Mouse (Mus musculus) left cerebral cortex, adult 8-10 months (tissue): ENCODE measurements around the gene Pex16. TPM values are rescaled to one million over a fixed set of nuclear protein-coding genes. Genes with fewer than 3 reads are reported as not detected.
A peak's percentile ranks its signal among the peaks of the same experiment; 100 is the strongest.

ENCODE experiments used
- DNase-seq, 2 experiments: peaks; one replicate each; pipeline ENCODE4 v3.0.0; 2022; ENCODE audit warnings: low spot score in 2 of 2
- microRNA-seq, 2 experiments: library from miRNA; unstranded; fragments of <30 nt; microRNA quantifications; one replicate each; pipeline ENCODE4 v1.2.0; 2022
- total RNA-seq, 4 experiments: library from RNA; stranded (reverse); gene quantifications; 2 replicates each; pipeline ENCODE4 v1.2.4; 2022

The Pex16 gene
- total RNA-seq, 4 experiments from 2014 or later = 31.7 to 33.7 (median 32.7) TPM

DNA sequence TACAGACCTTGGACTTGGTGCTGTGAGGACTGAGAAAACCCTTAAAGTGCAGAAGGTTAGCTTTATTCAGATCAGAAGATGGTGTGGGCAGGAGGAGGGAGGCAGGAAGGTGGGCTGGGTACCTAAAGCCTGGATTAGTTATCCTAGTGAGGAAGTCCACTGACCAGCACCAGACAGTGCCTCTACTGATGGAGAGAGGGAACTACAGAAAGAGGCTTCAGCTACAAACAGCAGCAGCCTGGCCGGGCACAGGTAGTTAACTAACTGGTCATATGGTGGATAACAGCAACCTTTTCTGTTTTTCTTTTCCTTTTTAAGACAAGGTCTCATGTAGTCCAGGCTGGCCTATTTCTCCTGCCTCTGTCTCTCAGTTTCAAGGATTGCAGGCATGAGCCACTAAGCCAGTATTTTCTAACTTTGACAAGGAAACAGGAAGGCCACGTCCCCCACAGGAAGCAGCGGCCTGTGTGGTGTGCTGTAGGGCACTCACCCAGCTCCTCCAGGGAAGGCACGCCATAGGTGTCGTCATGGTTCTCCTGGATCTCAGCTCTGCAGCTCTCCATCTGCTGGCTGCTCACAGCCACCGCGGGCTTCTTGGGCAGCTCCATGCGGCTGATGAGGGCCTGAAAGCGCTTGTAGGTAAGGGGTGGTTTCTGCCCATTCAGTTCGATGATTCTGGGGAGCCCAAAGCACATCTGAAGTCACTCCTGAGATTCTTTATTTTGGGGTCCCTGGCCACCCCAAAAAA, 48.1 kb downstream of the Pex16 start:
- DNase-seq = no peak

DNA sequence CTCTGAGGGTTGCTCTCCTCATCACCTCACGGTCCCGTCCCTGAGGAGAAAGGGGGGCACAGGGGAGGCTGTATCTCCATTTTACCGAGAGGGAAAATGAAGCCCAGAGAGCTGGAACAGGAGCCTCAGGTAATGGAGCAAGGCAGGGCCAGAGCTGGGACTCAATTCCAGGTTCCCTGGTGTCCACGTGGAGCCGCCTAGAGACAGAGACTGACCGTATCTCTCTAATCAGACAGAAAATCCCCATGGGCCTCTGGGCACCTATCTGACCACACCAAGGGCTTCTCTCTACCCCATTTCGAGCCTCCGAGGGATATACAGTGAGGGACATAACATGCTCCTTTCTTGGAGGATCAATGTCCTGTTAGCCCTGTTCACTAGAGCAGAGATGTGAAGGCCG, 48.7 kb downstream of the Pex16 start:
- DNase-seq = no peak

DNA sequence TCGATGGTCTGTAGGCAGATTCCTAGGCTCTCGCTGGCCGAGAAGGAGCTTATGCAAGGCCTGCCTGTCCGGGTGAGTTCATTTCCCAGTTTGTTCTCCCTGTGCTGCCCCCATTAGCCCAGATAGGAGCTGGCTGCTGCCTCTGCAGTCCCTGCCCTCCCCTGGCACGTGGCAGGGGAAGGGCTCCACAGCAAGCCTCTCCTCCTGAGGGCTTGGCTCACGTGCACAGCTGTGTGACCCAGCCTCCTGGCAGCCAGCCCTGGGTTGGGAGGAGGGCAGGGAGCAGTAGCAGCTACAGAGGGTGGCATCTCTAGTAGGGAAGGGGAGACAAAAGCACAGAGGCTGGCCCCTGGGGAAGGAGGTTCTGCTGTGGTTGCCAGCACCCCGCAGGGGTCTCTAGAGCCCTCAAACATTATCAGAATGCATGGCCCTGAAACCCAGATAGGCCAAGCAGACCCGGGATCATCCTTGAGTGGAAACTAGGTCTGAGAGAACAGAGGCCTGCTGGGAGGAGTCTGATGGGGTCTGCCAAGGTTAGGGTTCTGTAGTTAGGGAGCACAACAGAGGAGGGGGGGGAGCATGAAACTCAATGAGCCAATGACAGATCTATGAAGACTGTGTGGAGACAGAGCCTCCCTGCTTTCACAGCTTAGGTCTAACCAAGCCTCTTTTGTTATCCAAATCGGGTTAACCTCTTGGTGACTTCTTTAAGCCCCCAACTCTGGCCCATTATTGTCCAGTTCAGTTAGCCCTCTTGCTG, 49.4 kb downstream of the Pex16 start:
- DNase-seq = peak; percentile 80 to 91

DNA sequence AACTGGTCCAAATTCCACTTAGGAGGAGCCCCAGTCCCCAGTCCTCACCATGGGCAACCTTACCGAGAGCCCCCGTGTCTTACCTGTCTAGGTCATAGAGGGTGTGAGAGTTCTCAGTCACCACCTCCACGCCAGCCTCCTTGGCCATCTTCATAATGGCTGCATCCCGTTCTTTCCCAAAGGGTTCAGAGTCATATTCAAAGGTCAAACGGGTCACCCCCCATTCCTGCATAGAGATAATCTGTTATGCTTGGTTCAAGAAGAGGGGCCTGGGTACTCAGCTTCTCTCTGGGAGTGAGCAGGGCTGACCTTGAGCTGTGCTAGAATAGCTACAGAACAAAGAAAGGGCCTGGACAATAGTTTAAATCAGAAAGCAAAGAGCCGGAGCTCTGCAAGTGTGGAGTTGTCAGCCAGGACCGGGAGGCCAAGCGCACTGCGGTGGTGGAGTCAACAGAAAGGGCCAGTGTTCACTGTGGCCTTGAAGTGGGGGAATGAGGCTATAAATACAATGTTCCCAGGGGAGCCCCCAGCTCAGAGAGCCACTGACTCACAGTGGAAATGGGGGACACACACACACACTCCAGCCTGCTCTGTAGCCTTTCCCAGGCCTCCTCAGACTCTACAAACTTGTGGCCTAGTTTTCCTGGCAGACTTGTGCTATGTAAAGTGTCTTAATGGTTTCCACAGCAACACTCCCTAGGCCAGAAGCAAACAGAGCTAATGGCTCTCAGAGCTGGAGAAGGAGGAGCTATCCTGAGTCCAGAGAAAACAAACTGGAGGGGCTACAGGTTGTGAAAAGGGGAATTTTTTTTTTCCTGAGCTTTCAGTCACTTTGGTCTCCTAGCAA, 50.2 kb downstream of the Pex16 start:
- DNase-seq = peak in 1 of 2 experiments; percentile 75

DNA sequence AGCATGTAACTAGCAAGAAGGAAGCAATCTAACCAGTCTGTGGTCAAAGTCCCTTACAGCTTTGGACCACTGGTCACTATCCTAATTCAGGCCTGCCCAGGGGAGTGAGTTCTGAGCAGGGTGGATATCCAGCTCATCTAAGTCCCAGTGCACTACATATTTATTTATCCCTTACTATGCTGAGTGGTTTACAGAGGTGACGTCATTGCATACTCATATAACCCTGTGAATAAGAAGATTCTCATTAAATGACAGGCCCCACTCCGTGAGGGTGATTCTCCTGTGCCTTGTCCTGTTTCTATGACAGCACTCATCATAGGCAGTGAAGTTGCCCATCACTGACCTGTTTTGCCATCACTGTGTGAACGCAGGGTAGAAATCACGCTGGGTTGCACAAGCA, 50.9 kb downstream of the Pex16 start:
- DNase-seq = no peak

DNA sequence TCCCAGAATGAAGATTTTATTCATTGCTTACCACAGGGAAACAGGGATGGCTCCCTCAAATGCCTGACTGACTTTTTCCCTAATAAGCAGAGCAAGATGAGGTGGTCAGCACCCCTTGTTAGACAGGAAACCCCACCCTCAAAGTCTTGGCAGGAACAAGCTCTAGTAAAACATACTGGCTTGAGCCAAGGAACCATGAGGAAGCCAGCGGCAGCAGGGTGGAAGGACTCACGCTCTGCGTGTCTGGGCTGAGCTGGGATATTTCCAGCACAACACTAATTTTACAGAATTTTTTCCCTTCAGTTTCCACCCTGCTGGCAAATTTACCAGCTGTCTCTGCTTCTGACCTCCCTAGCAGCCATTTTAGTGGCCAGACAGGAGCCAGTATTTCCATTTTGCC, 52.0 kb downstream of the Pex16 start:
- DNase-seq = no peak

DNA sequence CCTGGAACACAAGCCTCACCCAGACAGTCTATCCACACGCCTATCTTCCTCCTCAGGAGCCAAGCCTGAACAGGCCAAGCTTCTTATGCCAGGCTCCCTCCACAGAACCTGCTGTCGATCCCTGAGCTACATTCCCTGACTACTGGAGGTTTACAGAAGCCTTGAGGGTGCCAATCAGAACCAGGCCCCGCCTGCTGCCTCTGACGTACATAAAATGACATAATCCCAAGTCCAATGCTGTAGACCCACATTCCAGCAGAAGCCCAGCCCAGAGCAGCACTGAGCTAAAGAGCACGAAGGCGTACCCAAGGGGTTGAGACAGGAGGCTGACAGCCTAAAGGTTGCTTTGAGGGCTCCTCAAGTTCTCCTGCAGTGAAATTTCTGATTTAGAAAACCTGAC, 53.4 kb downstream of the Pex16 start:
- DNase-seq = peak; percentile 75 to 86

DNA sequence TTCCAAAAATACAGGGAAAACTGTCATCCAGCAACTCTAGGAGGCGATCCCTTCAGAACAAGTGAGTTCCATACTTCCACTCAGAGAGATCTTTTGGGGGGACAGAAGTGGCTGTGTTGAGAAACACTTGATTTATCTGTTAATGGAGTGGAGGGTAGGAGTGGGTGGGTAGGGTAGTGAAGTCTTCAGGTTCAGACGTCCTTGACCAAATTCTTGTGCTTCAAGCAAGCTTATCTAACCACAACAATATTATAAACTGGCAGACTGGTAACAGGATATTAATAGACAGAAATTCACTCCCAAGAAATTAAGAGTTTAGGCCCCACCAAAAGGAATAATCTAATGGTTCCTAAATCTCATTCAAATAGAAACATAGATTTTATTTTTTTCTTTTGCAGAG, 55.6 kb downstream of the Pex16 start:
- no peak for DNase-seq

Small RNA genes within 50 kb of the gene (microRNA-seq; reads per million reads assigned to microRNA genes)
- gene Mir7000 = 3.2 to 11.2 reads per million in 2 experiments

Other genes with a start within 250 kb of the Pex16 start
- gene Large2, start 193 bp downstream of the Pex16 start, total RNA-seq = 1 to 10 TPM in 2 of 4 experiments, under 1 TPM in 2; 0.50 to 1.5 (median 0.85) TPM
- 1 to 10 TPM; 2.1 to 4.8 (median 3.4) TPM for gene 1700029I15Rik, start 7.9 kb downstream of the Pex16 start, total RNA-seq
- gene Mapk8ip1, start 26.6 kb downstream of the Pex16 start, total RNA-seq = 100 to 1,000 TPM; 328 to 363 (median 345) TPM
- gene Cry2, start 59.4 kb downstream of the Pex16 start, total RNA-seq = 100 to 1,000 TPM; 121 to 130 (median 128) TPM
- 10 to 100 TPM; 15.3 to 18.1 (median 16.3) TPM for gene Slc35c1, start 85.9 kb downstream of the Pex16 start, total RNA-seq
- 100 to 1,000 TPM; 222 to 247 (median 229) TPM for gene Chst1, start 225.0 kb downstream of the Pex16 start, total RNA-seq